Mouse (Mus musculus): Measurements from ENCODE around the gene Kat8. TPM values are rescaled to one million over a fixed set of nuclear protein-coding genes. Genes with fewer than 3 reads are reported as not detected.

Kat8 gene
- polyA plus RNA-seq, 1 experiment from 2014 or later, result 51.2 TPM

DNA sequence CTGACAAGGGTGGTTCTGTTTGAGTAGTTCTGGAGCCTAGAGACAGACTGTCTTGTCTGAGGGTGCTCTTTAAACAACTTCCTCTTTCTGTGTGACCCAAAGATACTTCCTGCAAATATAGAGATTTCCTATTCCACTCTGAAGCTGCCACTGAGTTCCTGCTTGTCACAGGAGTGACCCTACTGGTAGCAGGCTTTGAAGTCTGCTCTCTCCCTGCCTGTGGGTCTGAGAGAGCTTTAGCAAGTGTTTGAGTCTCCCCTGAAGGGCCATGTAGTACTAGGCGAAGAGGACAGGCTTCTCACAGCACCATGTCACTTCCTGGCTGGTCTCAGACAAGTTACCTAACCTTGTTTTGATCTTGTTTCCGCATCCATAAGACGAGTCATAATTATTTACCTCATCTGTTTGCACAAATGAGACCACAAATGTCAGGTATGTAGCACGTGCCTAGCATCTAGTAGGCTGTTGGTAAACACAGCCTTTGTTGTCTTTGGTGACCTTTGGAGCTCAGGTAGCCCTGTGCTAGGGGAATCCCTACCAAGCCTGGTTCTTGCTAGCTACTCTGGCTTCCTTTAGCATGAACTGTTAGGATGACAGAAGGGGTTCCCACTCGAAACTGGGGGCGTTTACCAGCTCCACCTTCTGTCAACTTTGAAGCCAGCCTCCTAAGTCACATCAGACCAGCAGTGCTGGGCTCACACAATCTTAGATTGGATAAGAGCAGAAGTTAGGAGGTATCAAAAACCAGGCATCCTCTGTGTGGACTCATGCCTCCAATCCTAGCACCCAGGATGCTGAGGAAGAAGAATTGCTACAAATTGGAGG lies 10.3 kb downstream of the Kat8 start:
- Histone ChIP-seq H3K27ac (replicated peaks; ENCODE audit: low read depth, low read length) (no peak overlapping the region), H3K9ac (replicated peaks; ENCODE audit: low read length) (no peak overlapping the region), H3K36me3 (ENCODE audit: control insufficient read depth, insufficient read depth, low read length) (peaks cover 77% of the 10 kb centered on the region), H3K4me3 (replicated peaks; ENCODE audit: low read depth, low read length) (no peak overlapping the region), H3K4me2 (ENCODE audit: low read length) (no peak overlapping the region), H3K4me1 (ENCODE audit: control insufficient read depth, insufficient read depth, low read length) (no peaks in the 10 kb centered on the region), H3K27me3 (ENCODE audit: control insufficient read depth, insufficient read depth, low read length) (no peaks in the 10 kb centered on the region), H3K9me3 (ENCODE audit: control insufficient read depth, low read length) (no peaks in the 10 kb centered on the region)
- DNase-seq, result no peak
- ATAC-seq (ENCODE audit: low FRiP score, low TSS enrichment), result no peak
- WGBS, result 87% methylated on average over 6 of the region's 6 CpGs

DNA sequence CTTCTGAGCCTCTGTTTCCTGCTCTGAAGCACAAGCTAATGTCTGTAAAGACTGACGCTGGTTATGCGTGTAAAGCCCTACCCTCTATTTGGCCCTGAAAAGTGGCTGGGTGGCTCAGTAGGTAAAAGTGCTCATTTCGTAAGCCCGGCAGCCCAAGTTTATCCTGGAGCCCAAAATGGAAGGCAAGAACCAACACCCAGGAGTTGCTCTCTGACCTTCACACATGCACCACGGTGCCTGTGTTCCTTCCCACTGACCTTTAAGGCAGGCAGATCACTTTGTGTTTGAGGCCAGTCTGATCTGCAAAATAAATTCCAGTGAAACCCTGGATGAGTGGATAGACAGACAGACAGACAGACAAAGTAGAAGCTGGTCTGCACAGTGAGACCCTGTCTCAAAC lies 11.4 kb downstream of the Kat8 start:
- Histone ChIP-seq H3K9ac (replicated peaks; ENCODE audit: low read length) (no peak overlapping the region), H3K9me3 (ENCODE audit: control insufficient read depth, low read length) (no peaks in the 10 kb centered on the region), H3K27ac (replicated peaks; ENCODE audit: low read depth, low read length) (no peak overlapping the region), H3K4me2 (ENCODE audit: low read length) (no peak overlapping the region), H3K36me3 (ENCODE audit: control insufficient read depth, insufficient read depth, low read length) (peaks cover 71% of the 10 kb centered on the region), H3K4me3 (replicated peaks; ENCODE audit: low read depth, low read length) (no peak overlapping the region), H3K4me1 (ENCODE audit: control insufficient read depth, insufficient read depth, low read length) (no peaks in the 10 kb centered on the region), H3K27me3 (ENCODE audit: control insufficient read depth, insufficient read depth, low read length) (peaks cover 4% of the 10 kb centered on the region; the same call in 1 of the 2 replicates)
- 93% methylated on average over 5 of the region's 5 CpGs for WGBS
- DNase-seq (no peak), ATAC-seq (ENCODE audit: low FRiP score, low TSS enrichment) (no peak)

DNA sequence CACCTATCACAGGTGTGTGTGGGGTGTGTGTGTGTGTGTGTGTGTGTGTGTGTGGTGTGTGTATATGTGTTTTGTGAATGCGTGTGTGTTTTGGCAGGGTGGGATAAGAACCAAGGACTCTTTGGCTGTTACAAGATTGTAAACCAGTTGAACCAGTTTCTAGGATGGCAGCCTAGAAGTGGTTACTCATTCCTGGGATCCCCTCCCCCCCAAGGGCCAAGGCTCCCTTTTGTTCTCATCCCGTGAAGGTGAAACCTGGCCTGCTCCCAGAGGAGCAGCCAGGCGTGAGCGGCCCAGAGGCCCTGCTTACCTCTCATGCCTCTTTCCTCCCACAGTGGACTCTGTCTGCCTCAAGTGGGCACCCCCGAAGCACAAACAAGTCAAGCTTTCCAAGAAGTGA lies 12.9 kb downstream of the Kat8 start:
- WGBS, result 66% methylated on average over 5 of the region's 5 CpGs
- DNase-seq (no peak), ATAC-seq (ENCODE audit: low FRiP score, low TSS enrichment) (no peak)
- Histone ChIP-seq H3K9me3 (ENCODE audit: control insufficient read depth, low read length) (no peaks in the 10 kb centered on the region), H3K4me2 (ENCODE audit: low read length) (no peak overlapping the region), H3K36me3 (ENCODE audit: control insufficient read depth, insufficient read depth, low read length) (peaks cover 66% of the 10 kb centered on the region), H3K27me3 (ENCODE audit: control insufficient read depth, insufficient read depth, low read length) (peaks cover 17% of the 10 kb centered on the region), H3K4me3 (replicated peaks; ENCODE audit: low read depth, low read length) (no peak overlapping the region), H3K27ac (replicated peaks; ENCODE audit: low read depth, low read length) (no peak overlapping the region), H3K4me1 (ENCODE audit: control insufficient read depth, insufficient read depth, low read length) (no peaks in the 10 kb centered on the region), H3K9ac (replicated peaks; ENCODE audit: low read length) (no peak overlapping the region)

DNA sequence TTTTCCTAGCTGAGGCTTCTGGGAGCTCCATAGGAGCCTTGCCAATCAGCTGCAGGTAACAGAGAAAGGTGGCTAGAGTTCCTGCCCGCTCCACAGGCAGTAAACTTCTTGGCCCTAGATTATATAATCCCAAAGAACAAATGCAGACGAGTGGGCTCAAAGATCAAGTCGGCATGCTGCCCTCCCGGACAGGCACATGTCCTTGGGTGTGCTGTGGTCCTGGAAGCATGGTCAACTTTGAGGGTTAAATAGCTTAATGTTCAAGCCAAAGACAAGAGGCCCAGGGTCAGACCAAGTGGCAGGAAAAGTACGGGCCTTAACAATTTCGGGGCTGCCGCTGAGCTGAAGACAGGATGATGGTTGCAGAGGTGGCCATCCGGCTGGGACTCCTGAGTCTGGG lies 13.8 kb downstream of the Kat8 start:
- peaks cover 17% of the 10 kb centered on the region for H3K27me3 ChIP-seq (ENCODE audit: control insufficient read depth, insufficient read depth, low read length)
- no peaks in the 10 kb centered on the region for H3K9me3 ChIP-seq (ENCODE audit: control insufficient read depth, low read length)
- H3K36me3 ChIP-seq (ENCODE audit: control insufficient read depth, insufficient read depth, low read length), result peaks cover 61% of the 10 kb centered on the region
- ATAC-seq (ENCODE audit: low FRiP score, low TSS enrichment) (no peak), DNase-seq (no peak)
- no peak overlapping the region for H3K27ac ChIP-seq (replicated peaks; ENCODE audit: low read depth, low read length)
- H3K9ac ChIP-seq (replicated peaks; ENCODE audit: low read length), result no peak overlapping the region
- H3K4me2 ChIP-seq (ENCODE audit: low read length), result no peak overlapping the region
- WGBS, result 84% methylated on average over 8 of the region's 8 CpGs
- H3K4me1 ChIP-seq (ENCODE audit: control insufficient read depth, insufficient read depth, low read length), result no peaks in the 10 kb centered on the region
- H3K4me3 ChIP-seq (replicated peaks; ENCODE audit: low read depth, low read length), result no peak overlapping the region

DNA sequence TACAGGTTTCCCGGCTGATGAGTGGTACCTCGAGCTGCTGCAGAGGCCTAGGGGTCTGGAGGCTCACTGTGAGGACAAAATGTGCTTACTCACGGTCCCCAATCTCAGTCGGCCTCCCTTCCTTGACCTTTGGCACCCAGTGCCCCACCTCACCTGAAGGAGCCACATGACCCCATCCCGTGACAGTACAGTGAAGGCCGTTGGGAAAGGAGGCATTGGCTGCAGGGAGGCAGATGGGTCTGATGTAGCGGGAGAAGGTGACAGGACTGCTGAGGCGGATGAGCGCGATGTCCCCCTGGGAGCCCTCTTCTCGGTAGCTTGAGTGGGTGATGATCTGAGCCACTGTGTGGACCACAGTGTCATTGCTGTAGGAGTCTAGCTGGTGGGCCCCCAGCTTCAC lies 14.5 kb downstream of the Kat8 start:
- DNase-seq, result no peak
- peaks cover 56% of the 10 kb centered on the region for H3K36me3 ChIP-seq (ENCODE audit: control insufficient read depth, insufficient read depth, low read length)

DNA sequence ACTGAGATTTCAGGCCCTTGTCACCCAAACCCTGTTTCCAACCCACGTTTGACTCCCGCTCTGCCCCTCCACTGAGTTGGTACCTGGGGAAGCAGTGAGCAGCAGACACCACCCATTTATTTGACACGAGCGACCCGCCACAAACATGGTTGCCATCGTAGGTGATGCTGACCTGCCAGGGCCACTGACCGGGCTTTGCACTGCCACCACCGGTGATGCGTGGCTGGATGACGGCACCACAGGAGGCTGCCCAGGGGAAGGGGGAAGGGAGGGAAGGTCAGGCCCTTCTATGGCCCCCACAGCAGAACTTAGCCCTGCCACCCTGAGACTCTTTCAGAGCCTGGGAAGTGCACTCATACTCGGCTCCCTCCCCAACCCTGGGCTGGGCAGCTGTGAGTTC lies 15.4 kb downstream of the Kat8 start:
- Histone ChIP-seq H3K4me2 (ENCODE audit: low read length) (no peak overlapping the region), H3K36me3 (ENCODE audit: control insufficient read depth, insufficient read depth, low read length) (peaks cover 47% of the 10 kb centered on the region), H3K27me3 (ENCODE audit: control insufficient read depth, insufficient read depth, low read length) (peaks cover 17% of the 10 kb centered on the region), H3K27ac (replicated peaks; ENCODE audit: low read depth, low read length) (no peak overlapping the region), H3K9ac (replicated peaks; ENCODE audit: low read length) (no peak overlapping the region), H3K4me3 (replicated peaks; ENCODE audit: low read depth, low read length) (no peak overlapping the region), H3K4me1 (ENCODE audit: control insufficient read depth, insufficient read depth, low read length) (0 out of 2 replicates have a peak, but pooled peaks cover 3% of the 10 kb centered on the region), H3K9me3 (ENCODE audit: control insufficient read depth, low read length) (no peaks in the 10 kb centered on the region)
- DNase-seq (no peak), ATAC-seq (ENCODE audit: low FRiP score, low TSS enrichment) (no peak)
- 82% methylated on average over 11 of the region's 11 CpGs for WGBS

More for the DNA sequence above, 14.5 kb downstream of the Kat8 start:
- H3K9ac ChIP-seq (replicated peaks; ENCODE audit: low read length), result no peak overlapping the region
- no peak overlapping the region for H3K4me3 ChIP-seq (replicated peaks; ENCODE audit: low read depth, low read length)
- peaks cover 17% of the 10 kb centered on the region for H3K27me3 ChIP-seq (ENCODE audit: control insufficient read depth, insufficient read depth, low read length)
- H3K4me1 ChIP-seq (ENCODE audit: control insufficient read depth, insufficient read depth, low read length), result no peaks in the 10 kb centered on the region
- WGBS, result 89% methylated on average over 11 of the region's 11 CpGs
- no peaks in the 10 kb centered on the region for H3K9me3 ChIP-seq (ENCODE audit: control insufficient read depth, low read length)
- no peak overlapping the region for H3K4me2 ChIP-seq (ENCODE audit: low read length)
- ATAC-seq (ENCODE audit: low FRiP score, low TSS enrichment), result no peak
- no peak overlapping the region for H3K27ac ChIP-seq (replicated peaks; ENCODE audit: low read depth, low read length)

DNA sequence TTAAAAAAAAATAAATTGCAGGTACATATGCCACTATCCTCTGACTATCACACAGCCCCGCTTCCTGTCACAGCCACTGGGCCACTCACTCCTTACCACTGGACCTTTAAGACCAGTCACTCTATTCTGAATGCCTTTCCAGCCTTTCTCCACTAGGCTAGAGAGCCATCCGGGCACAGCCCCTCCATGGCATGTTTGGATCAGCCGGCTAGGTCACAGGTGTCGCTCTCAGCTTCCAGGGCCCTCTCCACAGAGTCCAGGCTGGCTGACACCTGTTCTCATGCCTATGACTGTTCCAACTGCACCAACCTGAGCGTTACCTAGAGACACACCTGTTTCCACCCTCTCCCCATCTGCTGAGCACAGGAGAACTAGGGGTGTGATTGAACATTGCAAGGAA lies 16.3 kb downstream of the Kat8 start:
- WGBS, result 58% methylated on average over 5 of the region's 5 CpGs
- no peaks in the 10 kb centered on the region for H3K9me3 ChIP-seq (ENCODE audit: control insufficient read depth, low read length)
- H3K4me1 ChIP-seq (ENCODE audit: control insufficient read depth, insufficient read depth, low read length), result 0 out of 2 replicates have a peak, but pooled peaks cover 3% of the 10 kb centered on the region
- H3K4me3 ChIP-seq (replicated peaks; ENCODE audit: low read depth, low read length), result no peak overlapping the region
- H3K36me3 ChIP-seq (ENCODE audit: control insufficient read depth, insufficient read depth, low read length), result peaks cover 39% of the 10 kb centered on the region
- H3K9ac ChIP-seq (replicated peaks; ENCODE audit: low read length), result no peak overlapping the region
- no peak overlapping the region for H3K4me2 ChIP-seq (ENCODE audit: low read length)
- peaks cover 17% of the 10 kb centered on the region for H3K27me3 ChIP-seq (ENCODE audit: control insufficient read depth, insufficient read depth, low read length)
- ATAC-seq (ENCODE audit: low FRiP score, low TSS enrichment), result no peak
- no peak for DNase-seq
- H3K27ac ChIP-seq (replicated peaks; ENCODE audit: low read depth, low read length), result no peak overlapping the region

DNA sequence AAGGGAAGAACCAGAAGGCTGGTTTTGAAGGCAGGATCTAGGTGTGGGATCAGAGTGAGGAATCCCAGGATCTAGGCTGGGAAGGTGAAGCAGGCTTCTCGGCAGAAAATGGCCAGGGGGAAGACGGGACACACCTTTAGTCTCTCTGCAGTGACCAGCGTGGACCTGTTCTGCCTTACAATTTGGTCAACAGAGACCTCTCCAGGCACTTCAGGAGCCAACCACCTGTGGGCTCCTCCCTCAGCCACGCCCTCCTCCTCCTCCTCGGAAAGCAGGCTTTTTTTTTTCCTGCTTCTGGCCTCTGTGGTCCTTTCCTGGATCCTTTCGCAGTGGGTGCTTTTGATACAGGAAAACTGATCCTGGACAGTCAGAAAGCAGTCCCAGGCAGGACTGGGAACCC lies 17.6 kb downstream of the Kat8 start, which contains the start of gene Prss8:
TSS of gene Prss8 (minus strand) at position 182 of the 400 bp plus-strand sequence.
- H3K27ac ChIP-seq (replicated peaks; ENCODE audit: low read depth, low read length), result no peak within 1 kb of the TSS
- H3K4me2 ChIP-seq (ENCODE audit: low read length), result no peak within 1 kb of the TSS
- H3K27me3 ChIP-seq (ENCODE audit: control insufficient read depth, insufficient read depth, low read length), result peaks cover 17% of the 10 kb centered on the region
- peaks cover 26% of the 10 kb centered on the region for H3K36me3 ChIP-seq (ENCODE audit: control insufficient read depth, insufficient read depth, low read length)
- 5% methylated on average over 6 of the region's 6 CpGs for WGBS
- ATAC-seq (ENCODE audit: low FRiP score, low TSS enrichment), result no peak
- H3K4me1 ChIP-seq (ENCODE audit: control insufficient read depth, insufficient read depth, low read length), result 0 out of 2 replicates have a peak, but pooled peaks cover 8% of the 10 kb centered on the region
- DNase-seq, result no peak
- H3K4me3 ChIP-seq (replicated peaks; ENCODE audit: low read depth, low read length), result no peak within 1 kb of the TSS
- H3K9me3 ChIP-seq (ENCODE audit: control insufficient read depth, low read length), result no peaks in the 10 kb centered on the region
- no peak within 1 kb of the TSS for H3K9ac ChIP-seq (replicated peaks; ENCODE audit: low read length)

DNA sequence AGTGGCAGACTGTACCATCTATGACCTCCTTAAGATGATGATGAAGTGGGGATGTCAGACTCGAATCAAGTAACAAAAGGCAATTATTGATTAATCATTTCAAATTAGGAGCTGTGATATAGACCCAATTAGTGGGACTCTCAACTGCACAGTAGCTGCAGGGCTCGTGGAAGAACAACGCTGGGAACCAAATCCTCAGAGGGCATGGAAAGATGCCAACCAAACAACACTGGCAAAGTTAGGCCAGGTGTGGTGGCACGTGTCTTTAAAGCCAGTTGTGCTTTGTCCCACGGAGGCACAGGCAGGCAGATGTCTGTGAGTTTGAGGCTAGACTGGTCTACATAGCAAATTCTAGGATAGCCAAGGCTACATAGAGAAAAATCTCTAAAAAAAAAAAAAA lies 18.3 kb downstream of the Kat8 start:
- no peak overlapping the region for H3K9ac ChIP-seq (replicated peaks; ENCODE audit: low read length)
- H3K36me3 ChIP-seq (ENCODE audit: control insufficient read depth, insufficient read depth, low read length), result peaks cover 19% of the 10 kb centered on the region
- WGBS, result 84% methylated on average over 5 of the region's 5 CpGs
- H3K27me3 ChIP-seq (ENCODE audit: control insufficient read depth, insufficient read depth, low read length), result peaks cover 17% of the 10 kb centered on the region
- H3K27ac ChIP-seq (replicated peaks; ENCODE audit: low read depth, low read length), result no peak overlapping the region
- ATAC-seq (ENCODE audit: low FRiP score, low TSS enrichment), result no peak
- no peak overlapping the region for H3K4me3 ChIP-seq (replicated peaks; ENCODE audit: low read depth, low read length)
- H3K4me2 ChIP-seq (ENCODE audit: low read length), result no peak overlapping the region
- no peaks in the 10 kb centered on the region for H3K9me3 ChIP-seq (ENCODE audit: control insufficient read depth, low read length)
- no peak for DNase-seq
- H3K4me1 ChIP-seq (ENCODE audit: control insufficient read depth, insufficient read depth, low read length), result 0 out of 2 replicates have a peak, but pooled peaks cover 8% of the 10 kb centered on the region

Data from midbrain, embryonic 14.5 days (tissue).